Mouse (Mus musculus) bone marrow macrophage, adult 2 months (primary cell): ENCODE data around the gene Fbxo34.

Experiments used
- CTCF ChIP-seq: IDR thresholded peaks from 2 replicates; pipeline ENCODE4 v1.5.1; 2012; ENCODE audit warnings: low read depth, mild to moderate bottlenecking, low read length, moderate library complexity
- POLR2A ChIP-seq: IDR thresholded peaks from 2 replicates; pipeline ENCODE4 v1.6.1; 2012; ENCODE audit warnings: mild to moderate bottlenecking, low read depth, low read length, borderline replicate concordance

- TF ChIP-seq CTCF (no peak), POLR2A (no peak)
Measured at GRCm38 (mm10) chr14:47417775-47418665, 32.2 kb upstream of the Fbxo34 start, which contains the start of gene Dlgap5.
